Mouse (Mus musculus): Measurements from ENCODE around the gene Zfp106.

- TF ChIP-seq CTCF (IDR thresholded peaks at IDR 0.05; ENCODE audit: borderline replicate concordance, control insufficient read depth, extremely low read depth, insufficient read depth, low read length, poor library complexity) = no peak
- TF ChIP-seq POLR2A (IDR thresholded peaks at IDR 0.05; ENCODE audit: control insufficient read depth, extremely low read depth, insufficient read depth, low read length, poor library complexity) = no peak
Observed at GRCm38 (mm10) chr2:120575121-120575520, 11.5 kb upstream of the Zfp106 start.
